Mouse (Mus musculus) forebrain, postnatal 0 days (tissue): ENCODE measurements around the gene Slc25a13. TPM values are rescaled to one million over a fixed set of nuclear protein-coding genes. Genes with fewer than 3 reads are reported as not detected.

ENCODE experiments used
- ATAC-seq: fragments of 200-750 bp; cut with Nextera tagmentation; 2 replicates; pipeline ENCODE4 v1.8.0; 2017; ENCODE audit warnings: mild to moderate bottlenecking, moderate library complexity
- DNase-seq: peaks from one replicate; pipeline ENCODE4 v3.0.0-alpha.2; 2015
- H3K27ac ChIP-seq: fragments of 300-500 bp; sonication (generic); 2 replicates; pipeline ENCODE4 v1.5.1; 2014; ENCODE audit warnings: low read depth, mild to moderate bottlenecking, antibody characterized with exemption, low read length, moderate library complexity, mixed read lengths
- H3K27me3 ChIP-seq: fragments of 300-500 bp; sonication (generic); 2 replicates; pipeline ENCODE4 v1.6.1; 2014; ENCODE audit warnings: mild to moderate bottlenecking, low read length, mixed read lengths; ENCODE audit not compliant: insufficient read depth
- H3K36me3 ChIP-seq: fragments of 300-500 bp; sonication (generic); 2 replicates; pipeline ENCODE4 v1.6.1; 2014; ENCODE audit warnings: mild to moderate bottlenecking, moderate library complexity; ENCODE audit not compliant: insufficient read depth
- H3K4me1 ChIP-seq: fragments of 300-500 bp; sonication (generic); 2 replicates; pipeline ENCODE4 v1.6.1; 2014; ENCODE audit warnings: antibody characterized with exemption; ENCODE audit not compliant: insufficient read depth
- H3K4me2 ChIP-seq: fragments of 300-500 bp; sonication (generic); 2 replicates; pipeline ENCODE4 v1.6.1; 2014; ENCODE audit warnings: low read depth, mild to moderate bottlenecking, moderate library complexity
- H3K4me3 ChIP-seq: fragments of 300-500 bp; sonication (generic); 2 replicates; pipeline ENCODE4 v1.5.1; 2014; ENCODE audit warnings: low read depth, low read length, mixed read lengths
- H3K9ac ChIP-seq: fragments of 300-500 bp; sonication (generic); 2 replicates; pipeline ENCODE4 v1.6.1; 2014; ENCODE audit warnings: mild to moderate bottlenecking
- H3K9me3 ChIP-seq: fragments of 300-500 bp; sonication (generic); 2 replicates; pipeline ENCODE4 v1.6.1; 2016; ENCODE audit warnings: low read length
- CTCF ChIP-seq: sonication (generic); IDR thresholded peaks from 2 replicates; pipeline ENCODE4 v1.5.1; 2016; ENCODE audit warnings: antibody characterized with exemption, control low read depth, low read depth
- WGBS: fragments of 180-500 bp; shearing (Covaris S2); extraction: QIAGEN DNeasy Blood & Tissue Kit; methylation state at CpG from one replicate; pipeline ENCODE4 v1.1.7; 2014; 5-methylcytosine and 5-hydroxymethylcytosine counted together
- polyA plus RNA-seq: library from polyadenylated mRNA; unstranded; fragments of >200 nt; fragmentation: Nextera tagmentation; extraction: Ambion mirVana; gene quantifications from 2 replicates; pipeline ENCODE4 v1.2.1, GENCODE M21; 2015
- total RNA-seq: library from RNA; depleted of rRNA; stranded (reverse); fragments of >200 nt; gene quantifications from 2 replicates; pipeline ENCODE4 v1.2.3, GENCODE M21; 2014

The Slc25a13 gene
- total and polyA plus RNA-seq, 2 experiments from 2014 or later, result 3.1 to 5.2 TPM

DNA sequence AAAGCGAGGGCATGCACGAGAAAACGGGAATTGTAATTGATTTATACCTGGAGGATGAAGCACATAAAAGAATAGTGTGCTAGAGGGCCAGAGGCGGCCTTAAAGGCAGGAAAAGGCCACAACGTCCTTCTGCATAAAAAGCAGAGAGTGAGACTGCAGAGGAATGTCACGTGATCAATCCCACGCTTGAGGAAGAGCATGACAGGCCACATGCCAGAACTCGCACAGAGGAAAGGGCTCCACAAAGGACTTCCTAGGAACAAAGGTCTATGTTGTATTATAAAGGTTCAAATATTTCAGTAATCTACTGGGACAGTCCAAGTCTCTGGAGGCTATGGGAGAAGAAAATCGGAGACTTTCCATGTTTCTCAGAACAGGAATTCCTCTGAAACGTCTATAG, 63.5 kb downstream of the Slc25a13 start:
- no peaks in the 10 kb centered on the region for H3K36me3 ChIP-seq
- TF ChIP-seq CTCF, result no peak
- no peak for ATAC-seq
- H3K9ac ChIP-seq, result no peak overlapping the region
- WGBS, result 76% methylated on average over 10 of the region's 10 CpGs
- no peaks in the 10 kb centered on the region for H3K9me3 ChIP-seq
- H3K4me1 ChIP-seq, result no peaks in the 10 kb centered on the region
- H3K4me2 ChIP-seq, result no peak overlapping the region
- H3K27me3 ChIP-seq, result no peaks in the 10 kb centered on the region
- H3K4me3 ChIP-seq, result no peak overlapping the region
- H3K27ac ChIP-seq, result no peak overlapping the region
- DNase-seq, result no peak

DNA sequence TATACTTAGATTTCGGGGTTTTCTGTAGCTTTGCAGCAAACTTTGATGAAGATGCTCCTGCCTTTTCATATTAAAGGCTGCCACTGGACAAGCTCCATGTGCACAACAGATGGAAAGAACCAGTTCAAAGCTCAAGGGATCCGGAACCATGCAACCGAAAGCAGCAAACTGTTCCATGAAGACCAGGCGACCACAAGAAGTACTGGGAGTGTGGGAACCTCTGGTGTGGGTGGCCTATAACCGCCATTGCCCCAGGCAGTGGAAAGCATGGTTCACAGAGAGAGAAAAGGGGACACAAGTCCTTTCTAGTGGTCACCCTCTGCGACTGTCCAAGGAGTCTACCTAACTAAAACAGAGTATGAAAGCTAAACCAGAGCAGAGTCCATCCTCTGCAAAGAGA, 66.2 kb downstream of the Slc25a13 start:
- WGBS, result 95% methylated on average over 6 of the region's 6 CpGs

DNA sequence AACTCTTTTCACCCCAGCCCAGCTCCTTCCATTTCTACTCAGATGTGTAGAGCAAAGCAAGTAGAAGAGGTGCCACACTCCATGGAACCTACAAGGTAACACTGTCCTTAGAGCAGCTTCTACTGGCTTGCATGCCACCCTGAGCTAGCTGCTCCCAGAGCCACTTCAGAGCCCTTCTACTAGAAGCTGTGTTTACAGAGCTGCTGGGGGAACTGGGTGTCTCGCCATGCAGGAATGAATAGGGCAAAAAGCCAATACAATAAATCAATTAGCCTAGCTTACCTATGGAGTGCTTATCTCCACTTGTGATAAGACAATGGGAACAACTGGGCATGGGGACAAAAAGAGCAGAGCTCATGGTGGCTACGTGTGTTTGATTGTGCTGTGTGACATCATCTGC, 67.2 kb downstream of the Slc25a13 start:
- 66% methylated on average over 2 of the region's 2 CpGs for WGBS
- no peak for TF ChIP-seq CTCF
- Histone ChIP-seq H3K9me3 (no peaks in the 10 kb centered on the region), H3K4me3 (no peak overlapping the region), H3K9ac (no peak overlapping the region), H3K27ac (no peak overlapping the region), H3K36me3 (no peaks in the 10 kb centered on the region), H3K4me1 (no peaks in the 10 kb centered on the region), H3K27me3 (no peaks in the 10 kb centered on the region), H3K4me2 (no peak overlapping the region)
- DNase-seq (no peak), ATAC-seq (no peak)

More for the DNA sequence above, 66.2 kb downstream of the Slc25a13 start:
- no peak overlapping the region for H3K27ac ChIP-seq
- no peak overlapping the region for H3K9ac ChIP-seq
- H3K4me3 ChIP-seq, result no peak overlapping the region
- no peaks in the 10 kb centered on the region for H3K27me3 ChIP-seq
- H3K9me3 ChIP-seq, result no peaks in the 10 kb centered on the region
- no peak for ATAC-seq
- no peaks in the 10 kb centered on the region for H3K36me3 ChIP-seq
- no peak for TF ChIP-seq CTCF
- H3K4me1 ChIP-seq, result no peaks in the 10 kb centered on the region
- no peak overlapping the region for H3K4me2 ChIP-seq
- no peak for DNase-seq

DNA sequence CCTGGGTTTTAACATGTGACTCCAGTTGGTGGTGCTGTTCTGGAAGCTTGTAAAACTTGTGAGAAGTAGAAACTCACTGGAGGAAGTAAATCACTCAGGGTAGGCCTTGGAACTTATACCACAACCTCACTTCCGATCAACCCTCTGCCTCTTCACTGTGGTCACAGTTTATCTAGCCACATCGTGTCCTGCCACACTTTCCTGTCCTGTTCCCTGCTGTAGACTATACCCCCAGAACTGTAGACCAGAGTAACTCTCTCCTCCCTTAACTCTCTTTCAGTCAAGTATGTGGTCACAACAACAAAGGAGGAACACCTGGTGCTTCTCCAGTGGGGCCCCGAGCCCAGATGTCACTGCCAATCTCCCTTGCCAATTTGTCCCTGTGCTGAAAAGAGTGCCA, 67.6 kb downstream of the Slc25a13 start:
- Histone ChIP-seq H3K4me1 (no peaks in the 10 kb centered on the region), H3K4me2 (no peak overlapping the region), H3K4me3 (no peak overlapping the region), H3K27ac (no peak overlapping the region), H3K9me3 (no peaks in the 10 kb centered on the region), H3K9ac (no peak overlapping the region), H3K36me3 (no peaks in the 10 kb centered on the region), H3K27me3 (no peaks in the 10 kb centered on the region)
- no peak for TF ChIP-seq CTCF
- no peak for ATAC-seq
- DNase-seq, result no peak
- WGBS, result 85% methylated on average over 3 of the region's 3 CpGs

DNA sequence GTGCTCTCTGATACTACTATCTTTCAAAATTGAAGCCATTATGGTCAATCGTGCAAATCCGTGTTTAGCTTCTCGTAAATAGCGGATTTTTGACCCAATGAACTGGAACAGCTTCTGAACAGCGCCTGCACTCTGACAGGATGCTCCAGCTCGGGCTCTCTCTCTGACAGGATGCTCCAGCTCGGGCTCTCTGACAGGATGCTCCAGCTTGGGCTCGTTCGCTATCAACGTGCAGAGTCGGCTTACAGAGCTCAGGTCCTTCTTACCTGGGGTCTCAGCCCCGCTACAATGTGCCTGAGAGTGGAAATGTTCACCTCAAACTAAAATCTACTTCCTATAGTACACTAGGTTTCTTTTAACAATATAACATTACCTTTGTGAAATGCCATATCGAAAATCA, 71.6 kb downstream of the Slc25a13 start:
- DNase-seq, result no peak
- TF ChIP-seq CTCF, result no peak
- Histone ChIP-seq H3K27me3 (no peaks in the 10 kb centered on the region), H3K36me3 (no peaks in the 10 kb centered on the region), H3K9me3 (no peaks in the 10 kb centered on the region), H3K27ac (no peak overlapping the region), H3K4me1 (no peaks in the 10 kb centered on the region), H3K9ac (no peak overlapping the region), H3K4me2 (no peak overlapping the region), H3K4me3 (no peak overlapping the region)
- WGBS, result 89% methylated on average over 13 of the region's 13 CpGs
- ATAC-seq, result no peak

DNA sequence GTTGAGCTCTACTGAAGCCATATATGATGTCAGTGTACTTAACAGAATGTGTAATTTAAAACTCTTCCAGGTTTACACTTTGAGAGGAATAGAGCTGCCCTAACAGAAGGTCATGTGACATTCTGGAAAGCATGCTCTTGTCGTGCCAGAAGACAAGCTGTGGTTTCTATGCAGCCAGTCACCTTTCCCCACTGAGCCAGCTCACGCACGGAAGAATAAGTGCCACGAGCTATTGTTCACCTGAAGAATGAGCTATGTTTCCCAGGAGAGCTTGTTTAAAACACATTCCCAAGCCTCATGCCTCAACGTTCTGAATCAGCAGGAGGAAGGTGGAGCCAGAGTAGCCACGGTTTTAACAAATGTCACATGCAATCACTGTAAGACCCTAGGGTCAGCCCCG, 73.4 kb downstream of the Slc25a13 start:
- H3K27me3 ChIP-seq, result no peaks in the 10 kb centered on the region
- H3K36me3 ChIP-seq, result no peaks in the 10 kb centered on the region
- no peak overlapping the region for H3K4me2 ChIP-seq
- WGBS, result 43% methylated on average over 7 of the region's 7 CpGs
- no peak for TF ChIP-seq CTCF
- H3K9me3 ChIP-seq, result no peaks in the 10 kb centered on the region
- no peaks in the 10 kb centered on the region for H3K4me1 ChIP-seq
- no peak overlapping the region for H3K27ac ChIP-seq
- ATAC-seq (no peak), DNase-seq (no peak)
- H3K4me3 ChIP-seq, result no peak overlapping the region
- H3K9ac ChIP-seq, result no peak overlapping the region

DNA sequence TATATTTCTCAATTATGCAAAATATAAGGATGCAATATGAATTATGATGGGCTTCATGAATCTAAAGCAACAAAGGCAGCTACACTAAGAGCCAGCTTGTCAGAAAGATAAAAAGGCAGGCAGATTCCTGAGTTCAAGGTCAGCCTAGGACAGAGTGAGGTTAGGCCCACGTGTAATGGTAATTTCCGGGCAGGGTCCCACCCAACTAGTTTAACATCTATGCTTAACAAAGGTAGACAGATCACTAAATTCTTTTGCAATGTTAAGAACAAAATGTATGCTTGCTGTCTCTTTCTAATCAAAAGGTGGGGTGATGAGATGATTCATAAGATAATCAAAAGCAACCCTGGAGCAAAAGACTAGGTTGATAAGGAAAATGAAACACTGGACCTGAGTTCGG, 76.6 kb downstream of the Slc25a13 start:
- H3K4me1 ChIP-seq, result no peaks in the 10 kb centered on the region
- H3K27me3 ChIP-seq, result no peaks in the 10 kb centered on the region
- H3K36me3 ChIP-seq, result no peaks in the 10 kb centered on the region
- no peaks in the 10 kb centered on the region for H3K9me3 ChIP-seq
- ATAC-seq (no peak), DNase-seq (no peak)
- no peak for TF ChIP-seq CTCF
- no peak overlapping the region for H3K27ac ChIP-seq
- 92% methylated on average over 3 of the region's 3 CpGs for WGBS
- no peak overlapping the region for H3K9ac ChIP-seq
- no peak overlapping the region for H3K4me2 ChIP-seq
- H3K4me3 ChIP-seq, result no peak overlapping the region

DNA sequence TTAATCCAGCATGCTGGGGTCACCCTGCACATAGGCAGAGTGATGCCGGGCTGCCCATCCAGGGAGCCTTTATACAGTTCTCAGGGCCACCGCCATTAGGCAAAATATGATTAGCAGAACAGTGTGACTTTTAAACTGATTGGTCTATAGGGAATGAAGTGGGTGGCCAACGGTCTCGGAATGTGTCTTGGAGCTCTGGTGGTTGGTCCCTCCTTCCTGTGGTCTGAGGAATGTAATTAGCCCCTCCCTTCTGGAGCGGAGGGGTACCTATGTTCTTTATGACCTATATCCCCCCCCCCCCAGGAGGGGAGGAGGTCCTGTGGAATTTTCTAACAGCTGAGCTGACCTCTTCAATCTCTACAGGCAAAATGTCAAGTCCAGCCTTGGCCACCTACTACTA, 77.9 kb downstream of the Slc25a13 start:
- no peak for DNase-seq
- no peak for TF ChIP-seq CTCF
- H3K27ac ChIP-seq, result no peak overlapping the region
- no peak overlapping the region for H3K4me2 ChIP-seq
- no peaks in the 10 kb centered on the region for H3K27me3 ChIP-seq
- H3K4me1 ChIP-seq, result no peaks in the 10 kb centered on the region
- 97% methylated on average over 5 of the region's 5 CpGs for WGBS
- ATAC-seq, result no peak
- no peak overlapping the region for H3K4me3 ChIP-seq
- no peaks in the 10 kb centered on the region for H3K9me3 ChIP-seq
- no peaks in the 10 kb centered on the region for H3K36me3 ChIP-seq
- H3K9ac ChIP-seq, result no peak overlapping the region
